Mouse (Mus musculus): ENCODE results near the gene A330070K13Rik. TPM values are rescaled to one million over a fixed set of nuclear protein-coding genes. Genes with fewer than 3 reads are reported as not detected.

The A330070K13Rik gene
- polyA plus RNA-seq, 1 experiment from 2014 or later = not detected

GRCm38 (mm10) chr5:130363773-130364172, 20.7 kb downstream of the A330070K13Rik start:
- no peak for ATAC-seq (ENCODE audit: low FRiP score)
- 50% methylated on average over 3 of the region's 3 CpGs for WGBS
- no peak overlapping the region for H3K9ac ChIP-seq
- no peaks in the 10 kb centered on the region for H3K36me3 ChIP-seq
- no peaks in the 10 kb centered on the region; the same call in 1 of the 2 replicates for H3K27me3 ChIP-seq
- no peak overlapping the region for H3K4me2 ChIP-seq (replicated peaks)
- no peaks in the 10 kb centered on the region for H3K9me3 ChIP-seq (replicated peaks)
- H3K4me3 ChIP-seq = no peak overlapping the region
- H3K4me1 ChIP-seq = 0 out of 2 replicates have a peak, but pooled peaks cover 2% of the 10 kb centered on the region
- H3K27ac ChIP-seq = no peak overlapping the region

GRCm38 (mm10) chr5:130363111-130363510, 21.3 kb downstream of the A330070K13Rik start:
- 0 out of 2 replicates have a peak, but pooled peaks cover 2% of the 10 kb centered on the region for H3K4me1 ChIP-seq
- H3K4me2 ChIP-seq (replicated peaks) = no peak overlapping the region
- no peak overlapping the region for H3K9ac ChIP-seq
- H3K9me3 ChIP-seq (replicated peaks) = no peaks in the 10 kb centered on the region
- H3K4me3 ChIP-seq = no peak overlapping the region
- no peaks in the 10 kb centered on the region; the same call in 1 of the 2 replicates for H3K27me3 ChIP-seq
- H3K27ac ChIP-seq = no peak overlapping the region
- H3K36me3 ChIP-seq = no peaks in the 10 kb centered on the region
- WGBS = 62% methylated on average over 4 of the region's 4 CpGs
- no peak for ATAC-seq (ENCODE audit: low FRiP score)

- Histone ChIP-seq H3K4me3 (no peak overlapping the region), H3K9ac (no peak overlapping the region), H3K36me3 (no peaks in the 10 kb centered on the region), H3K9me3 (replicated peaks) (no peaks in the 10 kb centered on the region), H3K4me2 (replicated peaks) (no peak overlapping the region), H3K27me3 (no peaks in the 10 kb centered on the region), H3K27ac (no peak overlapping the region), H3K4me1 (no peaks in the 10 kb centered on the region)
- no peak for ATAC-seq (ENCODE audit: low FRiP score)
- WGBS = 59% methylated on average over 7 of the region's 7 CpGs
Measured at GRCm38 (mm10) chr5:130355223-130355622, 29.2 kb downstream of the A330070K13Rik start.

DNA sequence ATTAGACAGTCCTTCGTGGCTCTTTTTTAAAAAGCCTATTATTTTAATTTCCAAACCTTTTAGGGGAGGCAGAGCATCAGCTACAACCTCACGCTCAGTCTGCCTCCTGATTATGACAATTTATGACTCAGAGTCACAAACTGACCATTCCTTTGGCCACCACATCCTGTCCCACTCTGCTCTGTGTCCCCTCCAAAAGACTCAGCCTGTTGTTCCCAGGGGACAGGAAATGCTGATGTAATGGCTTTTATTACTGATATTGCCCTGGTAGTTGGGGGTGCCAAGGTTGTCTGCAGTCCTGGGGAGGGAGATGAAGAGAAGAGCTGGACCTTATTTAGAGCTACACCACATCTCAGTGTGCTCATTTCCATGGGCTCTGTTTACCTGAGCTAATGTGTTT, 38.6 kb downstream of the A330070K13Rik start:
- H3K9me3 ChIP-seq (replicated peaks) = no peaks in the 10 kb centered on the region; the same call in 1 of the 2 replicates
- H3K4me3 ChIP-seq = no peak overlapping the region
- WGBS = 89% methylated on average over 2 of the region's 2 CpGs
- H3K27ac ChIP-seq = no peak overlapping the region
- H3K36me3 ChIP-seq = peaks cover 23% of the 10 kb centered on the region
- 0 out of 2 replicates have a peak, but pooled peaks cover 2% of the 10 kb centered on the region for H3K4me1 ChIP-seq
- H3K27me3 ChIP-seq = no peaks in the 10 kb centered on the region
- no peak overlapping the region for H3K4me2 ChIP-seq (replicated peaks)
- no peak overlapping the region for H3K9ac ChIP-seq
- ATAC-seq (ENCODE audit: low FRiP score) = no peak

DNA sequence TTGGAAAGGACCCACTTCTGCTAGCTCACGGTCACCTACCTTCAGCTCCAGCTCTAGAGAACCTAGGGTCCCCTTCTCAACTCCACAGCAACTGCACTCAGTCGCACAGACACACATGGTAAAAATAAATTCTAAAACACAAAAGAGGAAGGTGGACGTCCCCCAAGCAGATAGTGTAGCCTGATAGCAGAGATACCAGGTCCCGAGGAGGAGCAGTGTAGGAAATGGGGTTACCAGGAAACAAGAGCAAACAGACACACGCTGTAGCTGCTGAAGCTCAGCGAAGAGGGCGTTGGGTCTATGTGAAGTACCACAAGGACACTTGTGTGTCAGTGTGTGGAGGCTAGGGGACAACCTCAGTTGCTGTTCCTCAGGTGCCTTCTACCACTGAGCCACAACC, 39.4 kb downstream of the A330070K13Rik start:
- no peak overlapping the region for H3K4me2 ChIP-seq (replicated peaks)
- no peak overlapping the region for H3K4me3 ChIP-seq
- H3K36me3 ChIP-seq = peaks cover 31% of the 10 kb centered on the region
- no peaks in the 10 kb centered on the region; the same call in 1 of the 2 replicates for H3K9me3 ChIP-seq (replicated peaks)
- ATAC-seq (ENCODE audit: low FRiP score) = no peak
- 0 out of 2 replicates have a peak, but pooled peaks cover 2% of the 10 kb centered on the region for H3K4me1 ChIP-seq
- no peaks in the 10 kb centered on the region for H3K27me3 ChIP-seq
- no peak overlapping the region for H3K27ac ChIP-seq
- no peak overlapping the region for H3K9ac ChIP-seq
- 93% methylated on average over 7 of the region's 7 CpGs for WGBS

- Histone ChIP-seq H3K27me3 (no peaks in the 10 kb centered on the region), H3K4me2 (replicated peaks) (no peak overlapping the region), H3K36me3 (peaks cover 46% of the 10 kb centered on the region), H3K4me3 (no peak overlapping the region), H3K9ac (no peak overlapping the region), H3K27ac (no peak overlapping the region), H3K4me1 (0 out of 2 replicates have a peak, but pooled peaks cover 2% of the 10 kb centered on the region), H3K9me3 (replicated peaks) (no peaks in the 10 kb centered on the region)
- no peak for ATAC-seq (ENCODE audit: low FRiP score)
- WGBS = 92% methylated on average over 15 of the region's 15 CpGs
Measured at GRCm38 (mm10) chr5:130340656-130341055, 43.8 kb downstream of the A330070K13Rik start.

GRCm38 (mm10) chr5:130335462-130335861, 49.0 kb downstream of the A330070K13Rik start:
- peaks cover 30% of the 10 kb centered on the region for H3K36me3 ChIP-seq
- WGBS = over 99% methylated on average over 4 of the region's 4 CpGs
- H3K27ac ChIP-seq = no peak overlapping the region
- no peaks in the 10 kb centered on the region for H3K9me3 ChIP-seq (replicated peaks)
- no peaks in the 10 kb centered on the region for H3K27me3 ChIP-seq
- no peak for ATAC-seq (ENCODE audit: low FRiP score)
- no peaks in the 10 kb centered on the region for H3K4me1 ChIP-seq
- H3K4me2 ChIP-seq (replicated peaks) = no peak overlapping the region
- no peak overlapping the region for H3K9ac ChIP-seq
- H3K4me3 ChIP-seq = no peak overlapping the region

GRCm38 (mm10) chr5:130333971-130334370, 50.5 kb downstream of the A330070K13Rik start:
- H3K27ac ChIP-seq = no peak overlapping the region
- H3K27me3 ChIP-seq = no peaks in the 10 kb centered on the region
- no peaks in the 10 kb centered on the region for H3K4me1 ChIP-seq
- 93% methylated on average over 11 of the region's 11 CpGs for WGBS
- no peak overlapping the region for H3K4me3 ChIP-seq
- no peaks in the 10 kb centered on the region for H3K9me3 ChIP-seq (replicated peaks)
- ATAC-seq (ENCODE audit: low FRiP score) = no peak
- no peak overlapping the region for H3K9ac ChIP-seq
- peaks cover 29% of the 10 kb centered on the region for H3K36me3 ChIP-seq
- H3K4me2 ChIP-seq (replicated peaks) = no peak overlapping the region

- Histone ChIP-seq H3K4me1 (no peaks in the 10 kb centered on the region), H3K27ac (no peak overlapping the region), H3K4me3 (no peak overlapping the region), H3K9me3 (replicated peaks) (no peaks in the 10 kb centered on the region), H3K9ac (no peak overlapping the region), H3K36me3 (peaks cover 32% of the 10 kb centered on the region), H3K27me3 (no peaks in the 10 kb centered on the region), H3K4me2 (replicated peaks) (no peak overlapping the region)
- ATAC-seq (ENCODE audit: low FRiP score) = no peak
- 86% methylated on average over 7 of the region's 7 CpGs for WGBS
Measured at GRCm38 (mm10) chr5:130333566-130333965, 50.9 kb downstream of the A330070K13Rik start.

DNA sequence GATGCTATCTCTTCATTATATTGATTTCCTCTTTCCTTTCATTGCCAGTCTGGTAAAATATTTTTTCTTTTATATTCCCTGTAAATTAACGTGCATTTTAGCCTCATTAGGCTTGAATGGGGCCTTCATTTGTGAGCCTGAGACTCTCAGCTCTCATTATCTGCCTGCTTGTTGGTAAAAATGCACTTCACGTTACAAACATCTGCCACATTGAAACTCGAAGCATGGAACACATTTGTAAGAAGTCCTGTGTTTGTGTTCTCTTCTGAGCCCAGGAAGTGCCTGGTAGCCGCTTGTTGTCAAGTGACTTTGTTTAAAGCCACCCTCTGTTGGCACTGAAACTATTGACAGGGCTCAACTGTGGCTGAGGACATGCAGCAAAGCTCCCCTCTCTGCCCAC, 53.2 kb downstream of the A330070K13Rik start:
- Histone ChIP-seq H3K9ac (no peak overlapping the region), H3K27me3 (no peaks in the 10 kb centered on the region), H3K4me1 (no peaks in the 10 kb centered on the region), H3K4me2 (replicated peaks) (no peak overlapping the region), H3K27ac (peak overlapping the region; percentile 44; the same call in 1 of the 2 replicates), H3K9me3 (replicated peaks) (no peaks in the 10 kb centered on the region), H3K36me3 (peaks cover 24% of the 10 kb centered on the region), H3K4me3 (no peak overlapping the region)
- WGBS = 61% methylated on average over 4 of the region's 4 CpGs
- no peak for ATAC-seq (ENCODE audit: low FRiP score)

DNA sequence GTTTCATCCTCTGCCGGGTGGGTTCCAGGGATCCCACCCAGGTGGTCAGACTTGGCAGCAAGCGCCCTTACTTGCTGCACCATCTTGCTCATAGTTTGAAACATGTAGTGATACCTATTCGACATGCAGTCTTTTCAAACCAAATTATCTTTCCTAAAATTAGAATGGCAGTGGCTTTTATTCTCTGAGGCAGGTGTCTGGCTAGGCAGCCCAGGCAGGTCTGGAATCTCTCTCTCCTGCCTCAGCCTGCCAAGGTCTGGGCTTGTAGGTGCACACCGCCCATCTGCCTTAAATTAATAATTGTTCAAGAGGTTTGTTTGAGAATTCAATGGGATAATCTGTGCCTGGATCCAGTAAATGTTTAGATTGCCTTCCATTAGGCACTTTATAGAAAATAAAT, 53.6 kb downstream of the A330070K13Rik start:
- WGBS = 90% methylated on average over 4 of the region's 4 CpGs
- Histone ChIP-seq H3K9me3 (replicated peaks) (no peaks in the 10 kb centered on the region), H3K9ac (no peak overlapping the region), H3K4me2 (replicated peaks) (no peak overlapping the region), H3K4me1 (no peaks in the 10 kb centered on the region), H3K36me3 (peaks cover 27% of the 10 kb centered on the region), H3K27me3 (no peaks in the 10 kb centered on the region), H3K27ac (no peak overlapping the region), H3K4me3 (no peak overlapping the region)
- no peak for ATAC-seq (ENCODE audit: low FRiP score)

DNA sequence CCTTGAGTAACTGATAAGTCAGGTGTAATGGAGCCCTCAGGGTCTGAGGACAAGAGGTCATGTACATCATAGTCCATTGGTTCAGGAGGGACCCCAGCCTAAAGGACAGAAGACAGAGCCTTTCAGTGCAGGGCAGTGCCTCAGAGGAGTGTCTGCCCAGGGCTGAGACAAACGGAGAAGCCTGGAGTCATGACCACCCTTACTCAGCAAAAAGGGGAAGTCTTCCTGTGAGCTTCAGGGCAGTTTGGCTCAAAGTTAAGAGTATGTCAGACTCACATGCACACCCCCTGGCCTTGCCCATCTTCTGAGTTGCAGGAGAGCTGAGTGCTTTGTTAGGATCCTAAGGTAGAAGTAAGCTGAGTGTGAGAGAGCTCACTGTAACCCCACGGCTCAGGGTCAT, 54.5 kb downstream of the A330070K13Rik start:
- H3K27me3 ChIP-seq = no peaks in the 10 kb centered on the region
- H3K27ac ChIP-seq = no peak overlapping the region
- H3K4me2 ChIP-seq (replicated peaks) = no peak overlapping the region
- ATAC-seq (ENCODE audit: low FRiP score) = no peak
- WGBS = 76% methylated on average over 2 of the region's 2 CpGs
- H3K4me3 ChIP-seq = no peak overlapping the region
- no peaks in the 10 kb centered on the region for H3K9me3 ChIP-seq (replicated peaks)
- no peaks in the 10 kb centered on the region for H3K4me1 ChIP-seq
- H3K36me3 ChIP-seq = peaks cover 25% of the 10 kb centered on the region
- no peak overlapping the region for H3K9ac ChIP-seq

All from hindbrain, embryonic 12.5 days (tissue).